Mouse (Mus musculus) naive thymus-derived CD4-positive, alpha-beta T cell, adult 2 months (primary cell): ENCODE results near the gene Reg4.

Experiments
- DNase-seq: peaks from one replicate; pipeline ENCODE4 v3.0.0-alpha.2; 2011; ENCODE audit warnings: low read depth

Reg4 gene

DNA sequence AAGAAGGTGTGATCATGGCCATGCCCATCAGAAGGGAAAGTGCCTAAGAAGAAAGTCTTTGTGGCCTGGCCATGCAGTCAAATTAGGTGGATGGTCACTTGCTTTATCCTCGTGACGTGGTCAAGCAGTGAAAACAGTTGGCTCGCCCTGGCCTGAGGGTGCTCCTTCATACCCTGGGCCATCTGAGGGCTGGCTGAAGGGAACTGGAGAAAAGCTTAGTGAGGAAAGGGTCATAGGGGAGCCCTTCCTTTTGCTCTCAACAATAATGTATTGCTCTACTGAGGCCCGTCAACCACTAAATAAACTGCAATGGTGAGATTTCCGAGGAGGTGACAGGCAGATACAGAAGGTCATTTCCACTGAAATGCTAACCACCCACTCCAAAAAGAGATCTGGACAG lies 15.3 kb downstream of the Reg4 start:
- no peak for DNase-seq

DNA sequence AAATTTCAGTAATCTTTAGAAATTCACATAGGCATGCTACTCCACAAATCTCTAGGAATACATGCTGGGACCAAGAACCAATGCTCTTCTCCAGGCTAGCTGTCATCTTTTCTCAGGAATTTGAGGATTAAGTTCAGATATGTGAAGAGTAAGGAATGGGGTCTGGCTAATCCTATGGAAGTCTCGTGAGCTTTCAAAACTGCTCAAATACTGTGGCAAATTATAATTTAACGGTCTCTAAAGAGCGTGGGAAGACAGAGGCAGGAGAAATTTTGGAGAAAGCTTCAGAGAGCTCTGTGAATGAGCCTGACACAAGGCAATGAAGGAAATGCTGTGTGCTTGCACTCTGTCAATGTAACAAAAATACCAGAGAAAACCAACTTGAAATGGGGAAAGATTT lies 16.2 kb downstream of the Reg4 start:
- DNase-seq, result no peak

DNA sequence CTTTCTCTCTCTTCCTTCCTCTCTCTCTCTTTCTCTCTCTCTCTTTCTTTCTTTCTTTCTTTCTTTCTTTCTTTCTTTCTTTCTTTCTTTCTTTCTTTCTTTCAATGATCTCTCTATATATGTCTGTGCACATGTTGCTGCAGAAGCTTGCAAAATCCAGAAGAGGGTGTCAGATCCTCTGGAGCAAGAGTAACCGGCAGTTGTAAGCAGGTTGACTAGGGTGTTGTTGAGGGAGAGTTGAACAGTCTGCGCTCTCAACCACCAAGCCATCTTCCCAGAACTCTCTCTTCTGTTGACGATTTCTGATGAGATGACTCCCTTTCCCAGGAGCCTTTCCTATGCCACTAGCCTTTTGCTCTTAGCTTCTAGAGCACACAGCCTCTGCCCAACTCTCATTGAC lies 20.1 kb downstream of the Reg4 start:
- no peak for DNase-seq

DNA sequence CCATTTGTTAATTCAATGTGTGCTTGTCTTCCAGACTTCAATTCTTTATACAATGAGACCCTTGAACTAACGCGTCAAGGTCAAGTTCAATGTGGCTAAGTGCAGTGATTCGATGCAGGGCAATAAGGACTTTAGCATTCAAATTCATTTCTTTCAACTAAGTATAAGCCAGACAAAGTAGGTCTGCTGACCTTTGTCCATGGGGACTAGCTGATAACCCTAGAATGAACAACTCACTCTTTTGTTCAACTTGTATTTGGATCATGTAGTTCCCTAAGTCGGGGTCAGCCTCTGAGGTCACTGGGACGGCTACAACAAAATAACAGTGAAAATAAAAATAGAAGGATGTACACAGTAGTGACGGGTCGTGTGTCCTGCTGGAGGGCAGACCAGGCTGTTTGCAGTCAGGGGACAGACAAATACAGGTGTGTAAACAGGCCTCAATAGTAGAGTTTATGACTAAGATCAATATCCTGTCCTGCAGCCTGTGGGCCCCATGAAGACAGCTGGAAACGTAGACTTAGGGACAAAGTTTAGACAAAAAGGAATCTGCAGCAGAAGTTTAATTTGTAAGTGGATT lies 20.6 kb downstream of the Reg4 start:
- no peak for DNase-seq

DNA sequence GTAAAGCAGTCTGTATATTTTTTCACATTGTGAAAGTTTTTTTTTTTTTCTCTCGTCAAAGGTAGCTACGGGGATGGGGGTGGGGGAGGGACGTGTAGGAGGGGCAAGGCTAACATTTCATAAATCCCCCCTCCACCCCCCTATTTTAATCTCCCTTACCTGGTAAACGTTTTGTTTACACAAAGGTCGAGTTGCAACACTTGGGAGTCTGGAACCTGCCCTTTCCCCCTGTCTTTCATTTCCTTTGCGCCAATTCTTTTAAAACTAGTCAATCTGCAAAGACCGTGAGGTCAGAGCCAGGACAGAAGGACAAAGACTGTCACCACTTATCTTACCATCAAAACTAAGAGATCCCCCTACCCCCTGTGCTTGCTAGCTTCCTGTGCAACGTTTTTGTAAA lies 23.9 kb downstream of the Reg4 start:
- DNase-seq, result no peak

DNA sequence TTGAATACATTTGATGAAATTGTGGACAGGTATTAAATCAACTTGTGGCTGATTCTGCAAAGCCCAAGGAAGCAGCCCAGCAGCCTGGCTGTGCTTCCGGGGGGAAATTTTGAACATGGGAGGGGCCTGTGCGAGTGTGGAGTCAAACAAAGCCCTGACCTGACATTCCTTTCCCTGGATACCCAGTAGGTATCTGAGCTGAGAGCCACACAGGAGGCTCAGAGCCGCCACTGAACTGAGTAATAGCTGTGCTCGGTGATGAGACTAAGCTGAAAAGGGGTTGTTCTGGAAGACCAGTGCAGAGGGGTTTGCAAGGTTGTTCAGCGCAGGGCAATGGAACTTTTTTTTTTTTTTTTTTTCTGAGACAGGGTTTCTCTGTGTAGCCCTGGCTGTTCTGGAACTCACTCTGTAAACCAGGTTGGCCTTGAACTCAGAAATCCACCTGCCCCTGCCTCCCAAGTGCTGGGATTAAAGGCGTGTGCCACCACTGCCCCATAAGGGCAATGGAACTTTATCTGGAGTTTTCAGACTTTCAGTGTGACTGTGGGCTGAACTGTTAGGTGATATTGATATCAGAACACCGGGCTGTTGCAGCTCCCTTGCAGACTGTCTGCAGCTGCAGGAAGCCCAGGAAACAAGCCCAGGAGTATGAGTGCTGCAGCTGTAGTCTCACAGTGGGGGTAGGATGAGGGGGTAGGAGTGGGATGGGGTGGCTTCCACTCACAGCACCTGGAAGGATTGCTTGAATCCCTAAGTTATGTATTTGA lies 25.2 kb downstream of the Reg4 start:
- DNase-seq, result no peak

DNA sequence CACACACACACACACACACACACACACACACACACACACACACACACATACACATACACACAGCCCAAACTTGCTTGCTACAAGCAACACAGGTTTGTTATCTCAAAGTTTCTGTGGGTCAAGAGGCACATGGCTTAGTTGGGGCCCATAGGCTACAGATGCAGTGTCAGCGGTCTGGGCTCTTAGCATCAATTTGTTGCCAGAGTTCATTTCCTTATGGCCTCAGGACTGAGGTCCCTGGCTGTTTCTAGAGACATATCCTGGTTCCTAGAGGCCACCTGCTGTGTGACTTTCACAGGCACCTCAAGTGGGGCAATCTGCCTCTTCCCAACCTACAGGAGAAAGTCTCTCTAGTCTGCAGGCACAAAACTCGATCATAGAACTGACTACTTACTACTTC lies 27.4 kb downstream of the Reg4 start:
- no peak for DNase-seq

DNA sequence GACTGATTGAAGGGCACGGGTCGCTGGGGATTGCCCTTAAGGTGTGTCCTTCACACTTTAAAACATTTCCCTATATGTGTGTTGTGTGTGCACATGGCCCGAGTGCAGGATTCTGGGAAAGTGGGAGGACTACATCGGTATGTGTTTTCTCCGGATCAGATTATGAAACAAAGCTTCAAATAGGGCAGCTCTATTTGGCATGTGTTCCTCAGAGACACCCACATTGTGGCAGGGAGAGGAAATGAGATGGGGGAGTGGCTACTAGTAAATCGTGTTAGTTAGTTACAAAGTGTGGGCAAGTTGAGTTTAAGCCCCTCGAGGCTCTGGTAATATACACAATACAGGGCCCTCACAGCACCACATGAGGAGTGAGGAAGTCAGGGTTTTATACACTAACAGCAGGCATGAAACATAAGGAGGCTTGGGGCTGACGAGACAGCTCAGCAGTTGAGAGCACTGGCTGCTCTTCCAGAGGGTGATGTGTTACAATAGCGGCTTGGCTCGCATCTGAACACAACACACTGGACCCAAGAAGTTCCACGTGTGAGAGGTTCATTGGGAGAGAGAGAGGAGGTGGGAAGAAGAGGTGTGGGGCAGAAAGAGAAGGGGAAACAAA lies 28.0 kb downstream of the Reg4 start:
- no peak for DNase-seq

DNA sequence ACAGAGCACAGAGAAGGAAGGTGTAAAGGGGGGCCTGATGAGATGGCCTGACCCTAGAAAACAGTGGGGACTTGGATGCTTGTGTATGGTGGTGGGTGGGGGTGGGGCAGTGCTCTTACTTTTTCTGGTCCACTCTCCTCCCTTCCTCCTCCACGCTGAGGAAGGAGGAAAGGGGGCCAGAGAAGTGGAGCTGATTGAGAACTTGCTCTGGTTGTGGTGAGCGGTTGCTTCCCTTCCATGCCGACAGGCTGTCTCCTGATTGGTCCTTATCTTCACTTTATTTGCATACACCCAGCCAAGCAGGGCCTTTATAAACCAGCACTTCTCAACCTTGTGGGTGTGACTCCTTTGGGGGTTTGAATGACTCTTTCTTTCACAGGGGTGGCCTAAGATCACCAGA lies 32.1 kb downstream of the Reg4 start:
- no peak for DNase-seq

DNA sequence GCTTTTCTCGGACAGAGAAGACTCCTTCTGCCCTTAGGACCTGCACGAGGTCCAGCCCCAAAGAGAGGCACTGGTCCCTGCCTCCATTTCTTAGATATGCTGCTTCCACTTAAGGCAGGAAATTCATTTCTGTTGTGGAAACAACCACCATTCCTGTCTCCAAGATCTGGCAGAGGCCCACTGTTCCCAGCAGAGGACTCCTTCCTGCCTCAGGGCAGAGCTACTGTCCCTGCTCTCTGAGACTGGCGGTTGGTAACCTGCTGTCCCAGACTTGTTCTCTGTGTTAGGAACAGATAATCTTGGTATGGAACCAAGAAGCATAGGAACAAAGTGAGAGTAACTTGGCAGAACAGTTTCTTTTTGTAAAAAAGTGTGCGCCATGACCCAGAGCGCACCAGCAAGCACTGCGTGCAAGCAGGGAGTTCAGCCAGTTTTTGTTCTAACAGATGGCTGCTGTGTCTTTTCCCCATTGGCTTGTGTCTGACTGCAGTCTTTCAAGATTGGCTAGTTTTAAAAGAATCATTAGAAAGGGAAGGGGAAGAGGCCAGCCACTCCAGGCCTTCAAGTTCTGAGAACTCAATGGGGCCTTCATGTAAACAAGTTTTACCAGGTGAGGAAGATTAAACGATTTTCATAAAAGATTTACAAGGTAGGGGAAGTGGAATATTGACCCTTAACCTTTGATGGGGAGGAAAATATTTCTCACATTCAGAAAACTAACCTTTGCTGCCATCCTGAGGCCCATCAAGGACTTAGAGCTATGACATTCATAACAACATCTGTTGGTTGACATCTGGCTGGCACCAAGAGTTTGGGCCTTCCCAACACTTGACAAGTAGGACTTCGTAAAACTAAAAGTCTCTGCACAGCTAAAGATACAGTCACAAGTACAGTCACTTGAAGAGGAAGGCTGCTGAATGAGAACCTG lies 33.0 kb downstream of the Reg4 start:
- DNase-seq, result no peak

DNA sequence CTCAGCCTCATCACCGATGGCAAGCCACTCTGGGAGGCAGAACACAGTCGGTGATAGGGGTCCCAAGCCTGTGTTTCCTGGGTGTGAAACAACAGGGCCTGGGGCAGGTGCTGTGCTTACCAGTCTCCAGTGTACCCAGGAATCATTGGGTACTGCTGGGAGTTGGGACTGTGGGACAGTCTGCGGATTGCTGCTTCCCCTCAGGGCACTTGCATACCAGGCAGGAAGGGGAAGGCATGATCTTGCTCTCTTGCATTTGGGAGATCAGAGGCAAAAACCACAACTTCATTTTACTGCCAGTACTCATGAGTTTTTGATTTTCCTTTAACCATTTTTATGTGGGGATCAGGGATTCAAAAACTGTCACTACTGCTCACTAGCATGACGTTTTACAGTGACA lies 36.8 kb downstream of the Reg4 start:
- DNase-seq, result no peak

DNA sequence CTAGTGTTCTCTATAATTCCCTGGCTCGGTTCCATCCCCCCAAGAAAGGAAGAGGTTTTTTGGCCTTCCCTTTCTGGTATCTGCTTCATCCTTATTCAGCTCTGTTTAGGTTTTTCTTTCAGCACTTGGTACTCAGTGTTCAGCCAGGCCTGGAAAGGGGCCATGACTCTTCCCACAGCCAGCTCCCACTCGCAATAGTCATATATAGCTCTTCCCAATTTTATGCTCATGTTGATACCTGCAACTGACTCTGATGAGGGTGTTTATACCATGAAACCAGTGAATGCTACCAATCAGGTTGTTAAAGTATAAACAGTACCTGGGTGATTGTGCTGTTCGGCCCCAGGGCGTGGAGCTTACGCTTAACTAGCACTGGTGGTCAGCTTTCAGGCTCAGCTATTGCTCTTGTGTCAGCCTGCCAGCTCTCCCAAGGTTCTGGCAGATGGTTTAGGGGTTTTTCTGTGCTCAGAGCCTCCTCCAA lies 37.4 kb downstream of the Reg4 start:
- no peak for DNase-seq

DNA sequence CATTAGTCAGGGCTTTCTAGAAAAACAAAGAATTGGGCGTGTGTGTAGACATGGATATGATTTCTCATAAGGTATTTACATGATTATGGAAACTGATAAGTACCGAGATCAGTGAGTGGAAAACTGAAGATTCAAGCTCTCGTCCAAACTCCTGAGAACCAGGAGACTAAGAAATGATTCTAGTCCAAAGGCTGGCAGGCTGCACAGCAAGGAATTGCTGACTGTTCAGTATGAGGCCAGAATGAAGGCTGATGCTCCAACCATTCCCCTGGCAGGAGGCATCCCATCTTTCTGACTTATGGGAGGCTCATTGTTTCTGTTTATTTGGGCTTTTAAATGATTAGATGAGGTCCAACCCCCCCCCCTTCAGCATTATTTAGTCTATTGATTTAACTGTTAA lies 38.6 kb downstream of the Reg4 start:
- no peak for DNase-seq

DNA sequence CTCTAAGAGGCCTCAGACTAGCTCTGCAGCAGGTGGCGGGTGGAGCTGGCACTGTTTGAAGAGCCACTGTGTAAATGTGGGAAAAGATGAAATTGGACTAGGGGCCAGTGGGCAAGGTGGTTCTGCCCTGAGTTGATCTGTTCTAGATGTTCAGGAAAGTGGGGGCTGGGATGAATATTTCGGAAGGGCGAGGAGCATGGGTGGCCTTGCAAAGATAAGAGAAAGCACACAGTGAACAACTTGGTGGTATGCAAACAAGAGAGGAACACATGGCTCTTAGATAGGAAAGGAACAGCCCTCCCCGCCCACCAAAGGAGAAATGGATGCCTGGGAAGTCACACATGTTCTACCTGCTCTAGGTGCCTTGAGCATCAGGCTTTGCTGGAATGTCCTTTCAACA lies 39.5 kb downstream of the Reg4 start:
- no peak for DNase-seq

DNA sequence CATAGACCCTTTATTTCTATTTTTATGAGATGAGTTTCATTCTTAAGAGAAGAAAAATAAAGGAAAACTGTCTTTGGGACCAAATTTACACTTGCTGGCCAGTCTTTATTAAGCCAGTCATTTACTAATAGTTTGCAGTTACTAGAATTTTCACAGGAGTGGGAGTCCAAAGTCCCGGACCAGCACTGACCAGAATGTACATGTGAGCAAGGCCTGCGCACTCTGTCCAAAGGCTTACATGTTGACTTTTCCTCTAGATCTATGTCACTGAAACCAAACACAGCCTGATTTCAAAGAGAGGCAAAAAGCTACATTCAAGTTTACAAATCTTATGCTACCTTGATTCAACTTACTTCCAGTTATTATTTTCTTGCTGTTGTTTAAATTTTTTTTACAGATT lies 40.2 kb downstream of the Reg4 start:
- DNase-seq, result no peak

DNA sequence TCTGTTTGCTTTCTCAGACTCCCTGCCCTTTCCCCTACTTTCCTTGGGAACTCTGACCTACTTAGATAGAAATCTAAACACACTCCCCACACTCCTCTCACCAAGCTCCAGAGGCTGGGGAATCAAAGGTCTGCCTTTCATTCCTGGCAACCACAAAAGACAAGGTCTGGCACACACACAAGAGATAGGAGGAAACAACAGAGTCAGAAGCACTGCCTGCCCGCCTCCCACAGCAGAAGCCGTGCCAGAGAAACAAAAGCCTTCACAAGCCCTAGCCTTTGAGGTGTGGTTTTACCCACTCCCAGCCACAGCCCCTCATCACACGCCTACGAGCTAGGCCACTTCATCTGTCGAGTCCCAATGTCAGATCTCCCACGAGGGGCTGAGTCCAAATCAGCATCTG lies 45.3 kb downstream of the Reg4 start:
- DNase-seq, result no peak

DNA sequence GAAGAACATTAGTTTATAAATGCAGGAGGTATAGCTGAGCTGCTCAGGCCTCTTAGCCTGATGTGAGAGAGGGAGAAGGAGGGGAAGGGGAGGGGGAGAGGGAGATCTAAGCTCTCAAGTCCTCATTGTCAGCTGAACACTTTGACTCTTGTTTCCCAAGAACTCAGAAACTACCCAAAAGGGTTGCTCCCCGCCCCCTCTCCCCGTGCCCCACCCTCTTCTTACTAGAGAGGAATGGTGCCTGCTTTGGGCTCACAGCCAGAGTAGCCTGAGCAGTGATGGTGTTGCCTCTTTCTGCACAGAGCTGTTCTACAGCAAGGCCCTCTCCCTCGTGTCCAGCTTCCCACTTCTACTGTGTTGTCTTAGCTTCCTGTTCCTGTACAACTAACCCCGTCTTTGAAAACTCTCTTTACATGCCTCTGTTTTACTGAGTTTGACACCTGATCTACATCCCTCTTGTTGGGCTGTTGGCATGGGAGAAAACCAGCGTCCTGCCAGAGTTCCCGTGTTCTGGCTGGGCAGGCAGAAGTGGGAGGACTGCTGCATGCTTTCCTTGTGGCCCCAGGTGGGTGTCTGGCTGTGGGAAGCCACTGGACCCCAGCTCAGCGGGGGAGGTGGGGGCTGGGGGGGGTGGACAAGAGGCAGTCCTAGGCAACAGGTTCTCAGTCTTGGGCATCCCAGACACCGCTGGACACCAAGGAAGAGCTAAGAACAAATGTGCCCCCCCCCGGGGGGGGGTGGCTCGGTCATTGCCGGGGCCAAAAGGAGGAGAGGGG lies 51.9 kb downstream of the Reg4 start:
- DNase-seq, result no peak

DNA sequence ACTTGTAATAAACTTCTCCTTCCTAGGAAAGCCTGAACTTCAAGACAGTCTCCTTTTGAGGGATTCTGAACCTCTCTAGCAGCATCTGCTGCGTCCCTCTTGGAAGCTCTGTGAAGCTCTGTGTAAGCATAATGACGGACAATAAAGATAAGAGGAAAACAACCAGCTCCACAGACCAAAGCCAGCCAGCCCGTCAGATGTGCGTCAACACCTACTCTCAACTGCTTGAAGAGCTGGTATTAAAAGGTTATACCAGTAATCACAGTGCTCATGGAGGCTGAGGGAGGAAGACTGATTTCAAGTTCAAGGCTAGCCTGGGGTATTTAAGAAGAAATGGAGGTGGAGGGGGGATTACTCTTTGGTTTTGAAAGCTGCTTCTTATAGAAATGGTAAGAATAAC lies 57.7 kb downstream of the Reg4 start:
- DNase-seq, result no peak

DNA sequence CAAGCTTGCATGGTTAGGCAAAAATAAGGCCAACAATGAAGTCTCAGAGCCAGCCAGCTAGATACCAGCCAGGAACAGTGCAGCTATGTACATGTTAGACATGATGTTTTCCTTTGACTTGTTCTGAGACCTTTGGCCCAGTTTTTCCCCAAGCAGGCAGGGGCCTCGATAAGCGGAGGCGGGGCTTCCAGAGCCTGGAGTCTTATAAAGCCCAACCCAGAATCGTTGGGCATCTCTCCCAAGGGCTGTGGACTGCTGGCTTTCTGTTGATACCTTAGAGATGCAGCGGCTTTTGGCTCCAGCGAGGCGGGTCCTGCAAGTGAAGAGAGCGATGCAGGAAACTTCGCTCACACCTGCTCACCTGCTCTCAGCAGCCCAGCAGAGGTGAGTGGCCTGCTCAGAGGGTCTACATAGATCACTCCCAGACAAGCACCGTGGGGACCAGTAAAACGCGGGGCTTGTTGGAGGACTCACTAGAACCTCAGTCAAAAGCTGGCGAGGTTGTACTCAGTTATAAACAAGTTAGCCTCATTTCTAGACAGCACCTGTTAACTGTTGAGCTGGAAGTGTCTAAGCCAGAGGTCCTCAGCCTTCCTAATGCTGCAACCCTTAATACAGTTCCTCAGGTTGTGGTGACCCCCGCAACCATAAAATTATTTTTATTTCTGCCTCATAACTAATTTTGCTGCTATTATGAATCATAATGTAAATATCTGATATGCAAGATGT lies 58.4 kb downstream of the Reg4 start, which contains the start of gene Hmgcs2:
Gene Hmgcs2 (plus strand): TSS at position 232 of the 729 bp plus-strand sequence.
- DNase-seq, result no peak

DNA sequence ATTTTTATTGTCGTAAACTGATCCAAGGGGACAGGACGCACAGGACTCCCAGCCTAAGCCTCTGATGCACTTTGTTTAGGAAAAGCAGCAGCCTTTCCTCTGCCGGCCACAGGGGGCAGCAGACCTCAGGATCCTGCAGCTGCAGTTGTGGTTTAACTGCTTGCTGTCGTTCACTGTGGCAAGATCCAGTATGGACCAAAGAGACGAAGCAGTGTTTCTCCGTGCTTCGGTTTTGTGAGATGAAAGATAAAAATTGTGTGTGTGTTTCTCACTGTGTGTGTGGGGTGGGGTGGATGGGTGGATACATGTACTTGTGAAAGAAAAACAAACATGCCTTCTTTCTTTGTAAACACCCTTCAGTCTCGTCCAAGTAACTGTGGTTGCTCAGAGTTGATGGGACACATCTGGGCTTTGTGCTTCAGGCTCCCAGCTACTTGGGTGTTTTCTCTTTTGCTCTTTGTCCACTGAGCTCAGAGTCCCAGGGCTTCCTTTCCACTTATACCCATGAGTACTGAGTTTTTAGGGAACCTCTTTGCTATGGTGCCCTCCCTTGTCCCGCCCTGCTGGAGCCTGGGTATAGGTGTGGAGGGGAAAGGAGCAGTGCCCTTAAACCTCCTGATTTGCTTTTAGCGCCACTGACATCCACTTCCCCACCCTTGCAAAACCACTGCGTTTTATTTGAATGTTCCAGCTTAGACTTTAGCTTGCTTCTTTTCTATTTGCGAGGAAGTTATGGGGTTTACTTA lies 59.1 kb downstream of the Reg4 start:
- DNase-seq, result peak; percentile 65
